Mouse (Mus musculus) large intestine, adult 2 months (tissue): ENCODE measurements around the gene Olfr459. TPM values are rescaled to one million over a fixed set of nuclear protein-coding genes. Genes with fewer than 3 reads are reported as not detected.

Experiments
- DNase-seq: peaks from one replicate; pipeline ENCODE4 v3.0.0-alpha.2; 2012; ENCODE audit warnings: low read depth, low spot score
- WGBS: fragments of 180-500 bp; shearing (Covaris S2); methylation state at CpG from one replicate; pipeline ENCODE4 v1.1.7; 2018; 5-methylcytosine and 5-hydroxymethylcytosine counted together
- polyA plus RNA-seq: library from polyadenylated mRNA; depleted of rRNA; stranded (reverse); fragments of >200 nt; gene quantifications from 2 replicates; pipeline ENCODE4 v1.2.3, GENCODE M21; 2012; rRNA removed

Gene Olfr459
- polyA plus RNA-seq: not detected in 2 replicates

DNA sequence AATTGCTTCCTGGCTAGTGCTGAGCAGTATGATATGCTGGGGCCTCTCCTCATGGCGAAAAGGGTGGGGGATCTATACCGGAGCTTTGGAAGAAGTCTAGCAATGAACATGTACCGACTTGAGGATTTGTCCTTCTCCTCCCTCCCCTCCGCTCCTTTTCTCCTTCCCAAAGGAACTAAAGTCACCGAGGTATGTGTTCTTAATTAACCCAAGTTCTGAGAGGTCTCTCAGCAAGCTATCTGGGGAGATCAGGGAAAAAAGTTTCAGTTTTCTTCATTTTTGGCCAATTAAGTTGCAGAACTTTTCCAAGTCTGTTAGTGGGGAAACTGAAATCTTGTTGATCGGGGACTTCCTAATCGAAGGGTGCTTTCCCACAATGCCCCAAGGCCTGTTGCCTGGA lies at the start of gene Olfr459:
Olfr459 (minus strand) TSS at position 101 of the 400 bp plus-strand sequence.
- DNase-seq: no peak
- 81% methylated on average over 7 of the region's 7 CpGs for WGBS

DNA sequence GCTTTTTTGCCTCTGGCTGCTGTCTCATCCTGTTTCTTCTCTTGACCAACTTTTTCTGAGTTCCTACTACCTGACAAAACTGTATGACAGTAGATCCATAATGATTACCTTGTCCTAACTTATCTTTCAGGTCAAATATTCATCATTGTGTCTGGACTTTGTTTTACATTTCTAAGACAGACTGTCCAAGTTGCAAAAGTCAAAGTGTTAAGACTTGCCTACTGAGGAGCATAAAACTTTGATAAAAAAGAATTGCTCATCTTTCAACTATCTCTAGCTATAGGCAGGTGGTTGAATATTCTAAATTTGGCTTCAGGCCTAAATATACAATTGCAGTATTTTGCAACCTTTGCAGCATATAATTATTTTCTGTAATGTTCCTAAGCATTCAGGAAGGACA lies 49.1 kb upstream of the Olfr459 start:
- no peak for DNase-seq

DNA sequence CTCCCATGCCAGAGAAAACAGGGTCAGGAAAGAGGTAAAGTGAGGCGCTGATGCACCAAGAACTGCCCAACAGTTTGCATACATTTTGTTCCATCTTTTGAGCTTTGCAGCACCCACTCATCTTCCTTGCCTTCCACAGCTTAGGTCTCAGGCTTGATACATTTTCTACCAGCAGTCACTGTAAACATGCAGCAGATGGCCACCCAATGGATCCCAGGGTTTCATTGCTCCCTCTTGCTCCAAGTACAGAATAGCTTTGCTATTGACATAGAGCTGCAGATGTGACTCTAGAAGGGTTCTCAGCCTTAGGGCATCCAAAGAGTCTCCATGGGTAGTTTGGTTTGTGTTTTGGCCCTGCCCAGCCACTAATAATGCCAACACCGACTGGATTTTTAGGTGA lies 11.7 kb upstream of the Olfr459 start:
- WGBS: 76% methylated on average over 2 of the region's 2 CpGs

DNA sequence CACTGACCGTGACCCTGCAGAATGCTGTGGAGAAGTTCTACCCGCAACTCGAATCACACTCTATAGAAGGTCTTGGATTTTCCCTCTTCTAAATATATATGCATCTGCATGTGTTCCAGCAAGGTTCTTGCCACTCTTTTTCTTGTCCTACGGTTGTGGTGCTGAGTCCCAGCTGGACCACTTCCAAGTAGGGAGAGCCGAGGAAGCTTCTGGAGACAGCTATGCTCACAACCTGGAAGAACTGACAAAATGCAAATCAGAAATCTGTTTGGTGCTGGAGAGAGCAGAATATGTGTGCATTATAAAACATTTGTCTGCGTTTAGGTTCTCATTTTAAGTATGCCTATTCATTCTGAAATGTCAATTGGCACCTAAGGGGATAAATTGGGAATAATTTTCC lies 744 bp upstream of the Olfr459 start:
- no peak for DNase-seq
- WGBS: 72% methylated on average over 6 of the region's 6 CpGs

More for the DNA sequence above, 11.7 kb upstream of the Olfr459 start:
- DNase-seq: no peak

DNA sequence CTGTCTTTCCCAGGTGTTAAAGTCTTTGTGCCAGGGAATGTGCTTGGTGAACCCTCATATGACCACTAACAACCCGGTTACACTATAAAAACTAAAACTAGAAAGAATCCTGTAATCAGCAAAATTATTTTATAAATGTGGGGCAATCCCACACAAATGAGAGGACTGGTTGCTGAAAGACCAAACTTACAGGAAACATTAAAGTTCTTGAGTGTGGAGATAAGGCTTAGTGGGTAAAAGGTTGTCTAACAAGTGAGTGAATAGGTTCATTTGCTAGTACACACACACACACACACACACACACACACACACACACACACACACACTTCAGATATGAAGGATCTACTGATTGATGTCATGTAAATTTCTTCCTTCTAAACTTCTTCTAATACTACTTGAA lies 5.1 kb downstream of the Olfr459 start:
- DNase-seq: no peak
- WGBS: 69% methylated on average over 1 of the region's 1 CpGs

DNA sequence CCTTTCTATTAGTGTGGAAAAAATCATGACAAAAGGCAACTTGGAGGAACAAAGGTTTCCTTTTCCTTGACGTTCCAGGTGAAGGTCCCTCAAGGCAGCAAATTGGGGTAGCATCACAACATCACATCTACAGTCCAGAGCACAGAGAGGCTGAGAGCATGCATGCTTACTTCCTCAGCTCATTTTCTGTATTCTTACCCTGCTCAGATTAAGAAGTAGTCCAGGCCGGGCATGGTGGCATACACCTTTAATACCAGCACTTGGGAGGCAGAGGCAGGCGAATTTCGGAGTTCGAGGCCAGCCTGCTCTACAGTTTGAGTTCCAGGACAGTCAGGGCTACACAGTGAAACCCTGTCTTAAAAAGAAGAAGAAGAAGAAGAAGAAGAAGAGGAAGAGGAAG lies 10.7 kb downstream of the Olfr459 start:
- no peak for DNase-seq
- WGBS: 84% methylated on average over 5 of the region's 5 CpGs

DNA sequence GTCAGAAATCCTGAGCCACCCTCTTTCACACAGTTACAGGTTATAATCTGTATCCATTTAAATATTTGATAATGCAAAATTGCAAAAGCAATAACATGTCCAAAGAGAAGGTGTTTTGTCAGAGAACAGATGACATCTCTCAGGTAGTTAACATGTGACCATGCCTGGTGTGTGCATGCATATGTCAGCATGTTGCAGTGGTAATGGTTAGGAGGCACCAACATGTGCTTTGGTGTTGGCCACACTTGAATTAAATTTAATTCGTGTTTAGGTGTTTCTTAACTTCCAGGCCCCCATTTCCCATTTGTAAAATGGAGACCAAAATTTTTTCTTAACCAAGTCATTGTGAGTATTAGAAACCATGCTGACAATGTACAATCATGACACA lies 12.6 kb downstream of the Olfr459 start:
- WGBS: 80% methylated on average over 1 of the region's 1 CpGs

DNA sequence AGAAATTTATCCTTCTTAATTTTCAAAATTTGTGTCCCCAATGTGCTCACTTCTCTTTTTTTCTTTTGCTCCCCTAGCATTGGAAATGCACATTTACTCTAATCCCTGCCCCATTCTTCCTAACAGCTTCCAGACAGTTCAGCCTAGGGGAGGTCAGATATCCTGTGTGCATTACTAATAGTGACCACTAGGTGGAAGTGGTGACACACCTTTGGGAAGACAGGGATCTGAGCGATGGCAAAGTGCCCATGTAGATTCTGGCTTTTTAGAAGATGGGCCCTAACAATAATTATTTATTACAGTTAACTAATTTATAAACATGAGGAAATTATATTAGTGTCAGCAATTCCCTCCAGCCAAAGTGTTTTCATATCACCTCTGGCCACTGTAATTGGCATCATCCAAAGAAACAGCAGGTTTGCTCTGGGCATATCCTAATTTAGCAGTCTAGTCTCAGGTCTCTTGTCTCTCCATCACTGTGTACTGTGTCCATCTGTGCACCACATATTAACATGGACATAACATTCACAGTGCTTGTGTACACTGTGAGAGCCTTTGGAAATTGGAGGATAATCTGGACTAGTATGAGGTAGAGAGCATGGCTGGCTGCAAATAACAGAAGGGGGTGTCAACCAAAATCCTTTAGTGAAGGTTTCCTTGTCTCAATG lies 13.1 kb downstream of the Olfr459 start:
- DNase-seq: peak; percentile 38
- 2% methylated on average over 1 of the region's 1 CpGs for WGBS

More for the DNA sequence above, 12.6 kb downstream of the Olfr459 start:
- no peak for DNase-seq

DNA sequence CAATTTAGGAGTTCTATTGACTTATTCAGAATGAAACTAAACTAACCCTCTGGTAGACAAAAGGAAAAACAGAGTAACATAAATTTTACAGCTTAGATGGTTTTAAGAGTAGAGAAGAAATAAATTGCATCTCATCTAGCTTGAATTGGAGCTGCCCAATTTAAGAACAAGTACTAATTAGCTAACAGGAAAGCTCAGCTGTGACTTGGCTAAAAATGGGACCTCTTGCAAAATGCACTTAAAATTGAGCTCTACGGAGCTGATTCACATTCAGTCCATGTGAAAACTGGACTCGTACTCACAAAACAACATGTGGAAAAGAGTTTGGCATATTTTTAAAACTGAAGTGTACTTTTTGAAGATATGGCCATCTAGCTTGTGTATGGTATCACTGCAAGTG lies 15.4 kb downstream of the Olfr459 start:
- WGBS: 70% methylated on average over 2 of the region's 2 CpGs
- no peak for DNase-seq

DNA sequence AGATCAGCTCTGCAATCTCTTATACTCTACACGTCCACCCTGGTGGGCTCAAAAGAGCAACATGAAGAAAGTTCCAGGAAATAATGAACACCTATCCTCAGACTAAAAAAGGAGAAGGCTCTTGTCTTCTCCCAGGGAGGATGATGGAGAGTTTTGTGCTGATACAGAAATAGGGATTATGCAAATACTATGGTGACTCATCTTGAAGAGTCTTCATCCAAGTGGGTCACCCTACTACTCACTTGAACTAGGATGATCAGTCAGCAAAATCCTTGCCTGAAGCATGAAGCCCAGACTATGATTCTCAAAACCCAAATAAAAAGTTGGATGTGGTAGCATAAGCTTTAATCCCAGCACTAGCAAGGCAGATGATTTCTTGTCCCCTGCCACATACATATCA lies 16.6 kb downstream of the Olfr459 start:
- whole genome bisulfite sequencing: 53% methylated on average over 1 of the region's 1 CpGs
- DNase-seq: no peak

DNA sequence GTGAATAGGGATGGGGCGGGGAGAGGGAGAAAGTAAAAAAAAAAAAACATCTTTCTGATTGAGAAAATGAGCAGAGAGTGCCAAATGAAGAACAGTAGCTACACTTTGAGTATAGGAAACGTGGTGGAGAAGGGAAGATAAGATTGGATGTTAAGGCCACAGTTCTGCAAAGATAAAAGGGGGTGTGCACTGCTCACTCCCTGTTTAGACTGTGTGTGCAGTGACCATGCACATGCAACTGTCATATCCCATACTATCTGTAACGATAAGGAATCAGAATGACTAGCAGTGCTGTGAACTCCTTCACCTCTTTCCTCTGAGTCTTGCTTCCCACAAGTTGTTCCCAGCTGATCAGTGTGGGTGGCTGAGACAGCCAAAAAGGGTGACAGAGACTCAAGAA lies 17.8 kb downstream of the Olfr459 start:
- 58% methylated on average over 3 of the region's 3 CpGs for WGBS
- DNase-seq: no peak

DNA sequence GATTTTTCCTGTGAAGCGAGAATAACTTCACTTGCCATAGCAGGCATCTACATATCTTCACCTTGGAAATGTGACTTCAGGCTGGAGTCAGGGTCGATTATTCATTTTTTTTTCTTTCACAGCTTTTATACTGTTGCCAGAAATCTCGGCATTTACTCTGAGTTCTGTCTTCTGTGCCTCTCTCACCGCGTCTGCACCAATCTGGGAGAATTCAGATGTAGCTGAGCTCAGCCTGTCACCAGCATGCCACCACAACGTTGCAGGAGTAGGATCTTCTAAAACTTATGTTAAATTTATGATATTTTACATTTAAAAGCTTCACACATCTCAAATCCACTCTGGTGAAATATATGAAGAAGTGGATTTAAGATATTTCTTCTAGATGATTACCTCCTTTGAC lies 20.4 kb downstream of the Olfr459 start:
- 68% methylated on average over 6 of the region's 6 CpGs for WGBS

DNA sequence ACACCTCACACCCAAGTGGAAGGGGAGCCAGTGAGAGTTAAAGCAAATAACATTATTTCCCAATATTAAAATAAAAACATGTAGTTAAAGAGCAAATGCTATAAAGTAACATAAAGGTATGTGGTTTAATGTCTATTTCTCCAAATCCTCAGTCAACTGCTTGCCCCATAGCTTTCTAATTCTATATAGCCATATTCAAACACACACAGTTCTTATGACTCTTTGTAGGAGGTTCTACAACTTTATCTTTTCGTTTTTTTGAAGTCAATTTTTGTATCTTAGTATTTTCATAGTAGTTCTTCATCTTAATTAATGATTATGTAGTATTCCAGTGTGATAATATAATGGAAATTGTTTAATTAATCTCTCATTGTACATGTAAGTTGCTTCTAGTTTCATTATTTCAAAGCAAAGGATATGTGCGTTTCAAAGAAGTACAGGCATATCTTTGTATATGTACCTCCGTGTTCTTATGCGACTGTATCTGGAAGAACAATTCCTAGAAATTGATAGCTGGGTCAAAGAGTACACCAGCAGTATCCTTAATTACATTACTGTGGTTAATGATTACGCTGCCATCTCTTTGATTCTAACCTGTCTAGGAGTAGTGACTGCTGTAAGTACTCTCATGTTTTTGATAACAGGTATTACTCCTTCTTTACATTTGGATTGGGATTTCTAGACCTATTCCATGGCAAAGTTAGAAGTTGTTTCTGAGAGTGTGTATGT lies 30.1 kb downstream of the Olfr459 start:
- no peak for DNase-seq
- 41% methylated on average over 5 of the region's 5 CpGs for WGBS

More for the DNA sequence above, 20.4 kb downstream of the Olfr459 start:
- DNase-seq: no peak

DNA sequence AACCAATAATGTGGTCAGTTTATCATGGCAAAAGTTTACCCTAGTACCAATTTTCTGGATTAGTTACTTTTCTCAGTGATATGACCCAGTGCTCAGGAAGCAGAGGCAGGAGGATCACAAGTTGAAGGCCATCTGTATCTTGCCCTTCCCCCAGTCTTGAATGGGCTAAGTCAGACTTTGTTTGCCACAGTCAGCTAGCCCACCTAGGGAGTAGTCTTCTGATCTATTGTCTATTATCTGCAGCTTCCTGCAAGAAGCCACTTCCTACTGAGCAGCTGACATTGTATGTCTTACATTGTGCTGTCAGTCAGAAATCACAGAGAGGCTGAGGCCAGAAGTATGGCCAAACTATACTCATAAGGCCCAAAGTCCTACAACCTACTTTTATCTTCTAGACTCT lies 33.9 kb downstream of the Olfr459 start:
- no peak for DNase-seq

DNA sequence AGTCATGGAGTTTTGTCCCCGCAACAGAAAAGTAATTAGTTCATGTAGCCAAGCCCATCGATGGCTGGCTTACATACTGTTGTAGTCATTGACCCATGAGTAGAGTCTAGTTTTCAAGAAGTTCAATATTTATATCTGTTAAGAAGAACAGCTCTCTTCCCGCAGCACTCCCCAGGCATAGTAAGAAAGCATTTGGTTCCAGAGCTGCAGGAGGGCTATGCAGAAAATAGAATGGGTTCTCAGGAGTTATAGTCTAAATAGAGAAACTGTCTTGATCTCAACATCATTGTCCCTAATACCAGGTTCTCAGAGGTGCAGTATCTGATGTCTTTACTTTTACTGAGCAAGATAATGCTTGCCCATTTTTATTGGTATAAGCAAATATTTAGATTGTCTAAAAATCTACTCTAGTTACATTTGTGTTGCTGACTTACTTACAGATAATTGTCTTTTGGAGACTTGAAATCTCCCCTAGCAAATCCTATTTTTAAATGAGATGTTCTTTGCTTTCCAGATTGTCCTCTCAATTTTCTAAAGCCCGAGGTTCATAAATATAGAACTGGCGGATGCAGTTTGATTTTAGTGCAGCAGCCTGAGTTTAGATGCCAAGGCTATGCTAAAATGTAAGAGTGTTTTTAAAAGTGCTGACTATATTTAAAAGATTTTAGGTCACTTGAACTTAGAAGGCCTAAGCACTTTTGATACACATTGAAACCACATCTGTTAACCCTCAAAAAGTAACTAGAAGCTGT lies 40.1 kb downstream of the Olfr459 start:
- 83% methylated on average over 5 of the region's 5 CpGs for WGBS
- no peak for DNase-seq

DNA sequence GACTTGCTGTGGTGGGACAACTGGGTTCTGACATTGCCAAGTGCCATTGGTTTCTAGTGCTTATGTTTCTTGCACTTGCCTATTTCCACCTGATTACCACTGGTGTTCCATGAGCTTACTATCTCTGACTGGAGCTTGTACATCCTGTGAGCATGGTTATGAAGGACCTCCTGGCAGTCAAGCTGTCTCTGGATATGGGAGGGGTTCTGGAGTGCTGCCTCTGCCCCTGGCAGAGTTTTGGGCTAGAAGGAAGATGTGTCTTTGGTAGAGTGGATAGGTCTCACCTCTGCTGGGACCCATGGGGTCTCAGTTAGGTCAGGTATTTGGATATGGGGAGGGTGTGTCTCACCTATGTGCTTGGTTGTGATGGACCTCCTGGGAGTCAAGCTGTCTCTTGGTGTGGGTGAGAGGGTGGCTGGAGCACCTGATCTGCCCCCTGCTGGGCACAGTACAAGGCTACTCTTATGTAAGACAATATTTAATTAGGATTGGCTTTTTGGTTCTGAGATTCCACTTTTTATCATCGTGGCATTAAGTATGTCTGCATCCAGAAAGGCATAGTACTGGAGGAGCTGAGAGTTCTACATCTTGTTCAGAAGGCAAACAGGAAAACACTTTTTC lies 46.9 kb downstream of the Olfr459 start:
- no peak for DNase-seq
- 67% methylated on average over 1 of the region's 1 CpGs for WGBS

DNA sequence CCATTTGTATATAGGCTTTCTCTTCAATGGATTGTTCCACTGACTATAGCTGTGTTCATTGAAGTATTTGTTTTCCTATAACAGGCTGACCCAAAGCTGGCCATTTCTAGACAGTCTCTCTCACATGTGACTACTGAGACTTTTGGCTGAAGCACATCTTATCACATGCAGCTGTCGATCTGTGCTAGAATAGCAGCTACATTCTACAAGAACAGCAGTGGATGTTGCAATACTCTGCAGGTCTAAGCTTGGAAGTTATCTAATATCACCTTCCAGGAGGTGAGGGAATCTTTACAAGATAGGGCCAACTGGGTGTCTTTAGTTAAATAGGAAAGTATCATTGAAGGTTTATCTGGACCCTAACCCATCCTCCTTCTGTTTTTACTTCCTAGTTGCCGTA lies 53.5 kb downstream of the Olfr459 start:
- 81% methylated on average over 2 of the region's 2 CpGs for WGBS

More for the DNA sequence above, 53.5 kb downstream of the Olfr459 start:
- no peak for DNase-seq
